Mouse (Mus musculus) liver, embryonic 16.5 days (tissue): ENCODE data around the gene Tbc1d21. TPM values are rescaled to one million over a fixed set of nuclear protein-coding genes. Genes with fewer than 3 reads are reported as not detected.

Experiments used
- ATAC-seq: fragments of 200-750 bp; cut with Nextera tagmentation; 2 replicates; pipeline ENCODE4 v1.8.0; 2017; ENCODE audit warnings: low read depth, mild to moderate bottlenecking, moderate number of reproducible peaks, moderate library complexity
- H3K27ac ChIP-seq: fragments of 300-500 bp; sonication (generic); 2 replicates; pipeline ENCODE4 v1.5.1; 2014; ENCODE audit warnings: mild to moderate bottlenecking, low read length
- H3K27me3 ChIP-seq: fragments of 300-500 bp; sonication (generic); 2 replicates; pipeline ENCODE4 v1.6.1; 2014; ENCODE audit warnings: low read depth, low read length, mixed read lengths; ENCODE audit not compliant: control insufficient read depth, insufficient read depth
- H3K36me3 ChIP-seq: fragments of 300-500 bp; sonication (generic); 2 replicates; pipeline ENCODE4 v1.6.1; 2014; ENCODE audit warnings: mild to moderate bottlenecking; ENCODE audit not compliant: control insufficient read depth, insufficient read depth
- H3K4me1 ChIP-seq: fragments of 300-500 bp; sonication (generic); 2 replicates; pipeline ENCODE4 v1.6.1; 2014; ENCODE audit warnings: low read depth, low read length, mixed read lengths; ENCODE audit not compliant: control insufficient read depth
- H3K4me2 ChIP-seq: fragments of 300-500 bp; sonication (generic); 2 replicates; pipeline ENCODE4 v1.6.1; 2014; ENCODE audit warnings: low read depth, low read length, mixed read lengths
- H3K4me3 ChIP-seq: fragments of 300-500 bp; sonication (generic); 2 replicates; pipeline ENCODE4 v1.5.1; 2014; ENCODE audit warnings: low read depth, mild to moderate bottlenecking, low read length
- H3K9ac ChIP-seq: fragments of 300-500 bp; sonication (generic); 2 replicates; pipeline ENCODE4 v1.6.1; 2014; ENCODE audit warnings: low read depth, low read length
- H3K9me3 ChIP-seq: fragments of 300-500 bp; sonication (generic); replicated peaks from 2 replicates; pipeline ENCODE4 v1.6.1; 2016; ENCODE audit warnings: low read length; ENCODE audit not compliant: control insufficient read depth
- WGBS: fragments of 180-500 bp; shearing (Covaris S2); extraction: QIAGEN DNeasy Blood & Tissue Kit; methylation state at CpG from one replicate; pipeline ENCODE4 v1.1.7; 2014; ENCODE audit not compliant: insufficient replicate concordance; 5-methylcytosine and 5-hydroxymethylcytosine counted together
- polyA plus RNA-seq: library from polyadenylated mRNA; unstranded; fragments of >200 nt; fragmentation: Nextera tagmentation; extraction: Ambion mirVana; gene quantifications from 2 replicates; pipeline ENCODE4 v1.2.1, GENCODE M21; 2015

Tbc1d21 gene
- polyA plus RNA-seq, 1 experiment from 2014 or later: not detected

DNA sequence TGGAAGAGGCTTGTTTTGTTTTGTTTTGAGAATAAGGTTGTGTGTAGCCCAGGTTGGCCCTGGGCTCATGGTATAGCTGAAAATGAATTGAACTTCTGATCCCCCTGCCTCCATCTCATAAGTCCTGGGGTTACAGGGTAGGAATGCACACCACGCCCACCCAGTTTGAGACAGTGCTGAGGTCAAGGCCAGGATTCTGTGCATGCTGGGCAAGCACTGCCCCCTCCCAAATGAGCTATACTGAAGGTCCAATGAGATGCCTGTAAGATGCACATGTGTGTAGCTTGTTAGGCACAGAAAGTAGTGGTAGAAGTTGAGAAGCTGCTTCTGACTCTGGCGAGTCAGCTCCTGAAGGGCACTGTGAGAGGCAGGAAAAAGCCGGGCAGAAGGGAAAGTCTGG is 18.1 kb upstream of the Tbc1d21 start:
- 48% methylated on average over 3 of the region's 3 CpGs for WGBS
- H3K4me1 ChIP-seq: no peaks in the 10 kb centered on the region
- H3K9me3 ChIP-seq: no peaks in the 10 kb centered on the region
- H3K9ac ChIP-seq: no peak overlapping the region
- no peak overlapping the region for H3K27ac ChIP-seq
- ATAC-seq: no peak
- H3K4me2 ChIP-seq: no peak overlapping the region
- no peaks in the 10 kb centered on the region for H3K27me3 ChIP-seq
- H3K4me3 ChIP-seq: no peak overlapping the region
- H3K36me3 ChIP-seq: no peaks in the 10 kb centered on the region

DNA sequence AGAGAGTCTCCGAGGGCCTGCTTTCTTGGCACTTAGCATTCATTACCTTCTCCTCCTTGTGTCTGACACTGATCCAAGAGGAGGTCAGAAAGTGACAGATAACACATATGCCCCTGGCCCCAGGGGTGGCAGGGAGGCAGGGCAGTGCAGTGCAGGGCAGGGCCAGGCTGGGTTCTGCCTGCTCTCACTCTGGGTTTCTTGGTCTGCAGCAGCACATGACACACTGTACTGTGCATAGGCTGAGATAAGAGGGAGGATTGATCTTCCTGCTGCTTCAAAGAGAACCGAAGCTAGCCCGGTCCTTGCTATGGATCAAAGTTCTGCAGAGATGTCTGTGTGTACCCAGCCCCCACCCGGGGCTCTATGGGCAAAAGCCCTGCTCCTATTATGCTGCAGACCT is 8.6 kb upstream of the Tbc1d21 start:
- ATAC-seq: no peak
- Histone ChIP-seq H3K9ac (no peak overlapping the region), H3K27me3 (no peaks in the 10 kb centered on the region), H3K9me3 (no peaks in the 10 kb centered on the region), H3K4me3 (no peak overlapping the region), H3K4me2 (no peak overlapping the region), H3K27ac (no peak overlapping the region), H3K36me3 (no peaks in the 10 kb centered on the region), H3K4me1 (no peaks in the 10 kb centered on the region)
- WGBS: 38% methylated on average over 4 of the region's 4 CpGs

DNA sequence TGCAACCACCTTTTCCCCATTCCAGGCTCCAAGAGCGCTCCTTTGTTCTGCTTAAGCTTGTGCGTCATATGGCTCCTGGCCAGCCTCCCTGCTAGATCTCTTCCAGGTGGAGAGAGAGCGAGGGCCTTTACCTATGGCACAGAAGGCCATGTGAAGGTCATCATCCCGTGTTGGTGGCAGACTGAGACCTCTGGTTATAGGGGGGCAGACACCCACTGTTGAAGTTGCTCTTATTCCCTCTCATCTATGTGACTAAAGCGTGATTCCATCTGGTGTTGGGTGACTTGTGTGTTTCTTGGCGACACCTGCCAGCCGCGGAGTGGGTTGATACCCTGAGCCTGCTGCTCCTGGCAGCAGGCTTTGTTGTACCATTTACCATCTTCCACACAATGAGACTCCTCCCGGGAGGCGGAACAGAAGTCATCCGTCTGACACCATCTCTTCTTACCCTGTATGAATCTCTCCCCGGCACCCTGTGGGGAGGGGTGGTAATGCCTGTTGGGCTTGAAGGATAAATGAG is 3.7 kb upstream of the Tbc1d21 start:
- no peak for ATAC-seq
- Histone ChIP-seq H3K4me3 (no peak overlapping the region), H3K4me1 (no peaks in the 10 kb centered on the region), H3K27me3 (no peaks in the 10 kb centered on the region), H3K27ac (no peak overlapping the region), H3K9me3 (no peaks in the 10 kb centered on the region), H3K9ac (no peak overlapping the region), H3K36me3 (no peaks in the 10 kb centered on the region), H3K4me2 (no peak overlapping the region)
- 70% methylated on average over 12 of the region's 12 CpGs for WGBS

DNA sequence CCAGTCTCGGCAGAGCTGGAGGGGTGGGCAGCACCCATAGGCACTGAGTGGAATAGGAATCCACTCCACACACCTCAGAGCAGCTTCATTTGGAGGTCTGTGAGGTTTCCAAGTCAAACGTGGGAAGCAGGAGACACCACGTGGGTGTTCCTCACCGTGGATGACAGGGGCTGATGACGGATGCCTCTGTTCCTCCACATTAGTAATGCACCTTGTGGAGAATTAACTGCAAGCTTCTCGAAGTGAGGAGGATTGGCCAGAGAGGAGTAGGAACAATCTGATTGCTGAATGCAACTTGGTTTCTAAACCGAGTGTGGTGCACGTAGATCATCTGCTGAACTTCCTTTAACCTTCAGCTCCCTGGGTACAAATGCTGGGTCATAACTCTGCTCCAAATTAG is 1.7 kb upstream of the Tbc1d21 start:
- ATAC-seq: no peak
- Histone ChIP-seq H3K9ac (no peak overlapping the region), H3K4me2 (no peak overlapping the region), H3K27me3 (no peaks in the 10 kb centered on the region), H3K4me1 (no peaks in the 10 kb centered on the region), H3K9me3 (no peaks in the 10 kb centered on the region), H3K27ac (no peak overlapping the region), H3K36me3 (no peaks in the 10 kb centered on the region), H3K4me3 (no peak overlapping the region)
- 41% methylated on average over 8 of the region's 8 CpGs for WGBS

DNA sequence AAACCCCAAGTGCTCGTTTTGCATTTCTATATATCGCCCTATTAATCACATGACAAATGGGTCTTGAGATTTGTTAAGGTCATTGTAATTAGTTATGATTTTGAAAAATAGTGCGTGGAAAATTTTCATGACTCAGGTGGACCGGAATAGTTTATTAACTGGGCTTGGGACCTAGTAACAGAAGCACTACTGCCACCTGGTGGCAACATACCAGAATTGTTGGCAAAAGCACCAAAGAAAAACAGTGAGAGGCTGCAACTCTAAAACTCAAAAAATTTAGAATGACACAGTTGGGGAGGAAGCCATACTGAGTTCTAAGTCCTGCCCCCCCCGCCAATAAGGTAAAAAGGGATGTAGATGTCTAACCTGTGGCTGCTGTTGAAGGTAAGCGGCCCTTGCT is 611 bp downstream of the Tbc1d21 start:
- Histone ChIP-seq H3K27me3 (no peaks in the 10 kb centered on the region), H3K4me3 (no peak overlapping the region), H3K36me3 (no peaks in the 10 kb centered on the region), H3K4me1 (no peaks in the 10 kb centered on the region), H3K27ac (no peak overlapping the region), H3K4me2 (no peak overlapping the region), H3K9me3 (no peaks in the 10 kb centered on the region), H3K9ac (no peak overlapping the region)
- WGBS: 43% methylated on average over 6 of the region's 6 CpGs
- ATAC-seq: no peak

DNA sequence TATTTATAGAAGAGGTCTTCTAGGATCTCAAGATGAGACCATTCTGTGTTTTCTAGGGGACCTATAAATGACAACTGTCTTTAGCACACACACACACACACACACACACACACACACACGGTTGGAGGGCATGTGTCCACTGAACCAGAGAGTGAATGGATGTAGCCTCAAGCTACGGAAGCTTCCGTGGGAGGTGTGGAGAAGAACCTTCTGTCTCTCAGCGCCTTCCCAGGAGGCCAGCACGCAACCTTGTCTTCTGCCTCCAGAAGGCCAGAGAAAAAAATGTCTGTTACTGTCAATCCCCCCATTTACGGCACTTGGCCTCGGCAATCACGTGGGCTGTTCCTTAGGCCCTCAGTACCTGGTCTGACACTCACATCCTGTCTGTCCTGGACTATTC is 5.9 kb downstream of the Tbc1d21 start:
- Histone ChIP-seq H3K36me3 (no peaks in the 10 kb centered on the region), H3K4me2 (no peak overlapping the region), H3K4me1 (no peaks in the 10 kb centered on the region), H3K27ac (no peak overlapping the region), H3K9me3 (no peaks in the 10 kb centered on the region), H3K27me3 (no peaks in the 10 kb centered on the region), H3K4me3 (no peak overlapping the region), H3K9ac (no peak overlapping the region)
- ATAC-seq: no peak
- 69% methylated on average over 8 of the region's 8 CpGs for WGBS

DNA sequence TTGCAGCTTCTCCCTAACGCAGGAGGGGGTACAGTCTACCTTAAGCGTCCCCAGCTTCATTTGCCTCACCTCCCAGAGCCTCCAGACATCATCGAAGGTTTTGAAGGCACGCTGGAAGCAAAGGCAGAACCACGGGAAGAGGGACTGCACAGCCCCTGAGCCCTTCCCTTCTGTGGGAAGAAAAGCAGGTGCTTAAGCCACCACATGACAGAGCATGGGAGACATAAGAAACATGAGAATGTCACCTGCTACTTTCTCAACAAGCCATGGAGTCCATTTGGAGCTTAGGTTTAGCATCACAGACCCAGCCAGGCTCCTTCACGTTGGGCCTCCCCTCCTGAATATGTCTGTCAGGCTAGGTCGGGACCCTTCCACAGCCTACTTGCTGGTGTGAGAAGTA is 8.3 kb downstream of the Tbc1d21 start:
- WGBS: 50% methylated on average over 7 of the region's 7 CpGs
- Histone ChIP-seq H3K27ac (no peak overlapping the region), H3K4me1 (no peaks in the 10 kb centered on the region)

DNA sequence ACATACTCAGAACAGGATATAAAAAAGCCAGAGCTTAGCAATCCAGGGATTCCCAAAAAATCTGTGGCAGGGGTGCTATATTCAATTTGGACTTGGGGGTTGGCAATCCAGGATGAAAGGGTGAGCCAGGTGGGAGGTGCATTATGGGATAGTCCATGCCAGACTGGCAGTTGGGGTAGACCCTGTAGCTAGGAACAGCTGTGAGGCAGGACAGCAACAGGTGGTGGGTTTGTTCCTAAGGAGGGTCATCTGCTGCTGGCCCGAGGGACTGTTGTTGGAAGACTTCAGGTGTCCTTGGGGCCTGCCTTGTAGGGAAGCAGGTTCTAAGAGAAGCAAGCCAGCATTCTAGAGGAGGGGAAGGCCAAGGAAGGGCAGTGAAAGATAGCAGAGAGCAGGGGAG is 8.9 kb downstream of the Tbc1d21 start:
- Histone ChIP-seq H3K36me3 (no peaks in the 10 kb centered on the region), H3K27me3 (no peaks in the 10 kb centered on the region), H3K9ac (no peak overlapping the region), H3K4me3 (no peak overlapping the region), H3K4me2 (no peak overlapping the region), H3K4me1 (no peaks in the 10 kb centered on the region), H3K27ac (no peak overlapping the region), H3K9me3 (no peaks in the 10 kb centered on the region)
- ATAC-seq: no peak
- 50% methylated on average over 1 of the region's 1 CpGs for WGBS

More for the DNA sequence above, 8.3 kb downstream of the Tbc1d21 start:
- H3K9ac ChIP-seq: no peak overlapping the region
- ATAC-seq: no peak
- no peaks in the 10 kb centered on the region for H3K36me3 ChIP-seq
- H3K27me3 ChIP-seq: no peaks in the 10 kb centered on the region
- no peak overlapping the region for H3K4me3 ChIP-seq
- no peaks in the 10 kb centered on the region for H3K9me3 ChIP-seq
- no peak overlapping the region for H3K4me2 ChIP-seq

DNA sequence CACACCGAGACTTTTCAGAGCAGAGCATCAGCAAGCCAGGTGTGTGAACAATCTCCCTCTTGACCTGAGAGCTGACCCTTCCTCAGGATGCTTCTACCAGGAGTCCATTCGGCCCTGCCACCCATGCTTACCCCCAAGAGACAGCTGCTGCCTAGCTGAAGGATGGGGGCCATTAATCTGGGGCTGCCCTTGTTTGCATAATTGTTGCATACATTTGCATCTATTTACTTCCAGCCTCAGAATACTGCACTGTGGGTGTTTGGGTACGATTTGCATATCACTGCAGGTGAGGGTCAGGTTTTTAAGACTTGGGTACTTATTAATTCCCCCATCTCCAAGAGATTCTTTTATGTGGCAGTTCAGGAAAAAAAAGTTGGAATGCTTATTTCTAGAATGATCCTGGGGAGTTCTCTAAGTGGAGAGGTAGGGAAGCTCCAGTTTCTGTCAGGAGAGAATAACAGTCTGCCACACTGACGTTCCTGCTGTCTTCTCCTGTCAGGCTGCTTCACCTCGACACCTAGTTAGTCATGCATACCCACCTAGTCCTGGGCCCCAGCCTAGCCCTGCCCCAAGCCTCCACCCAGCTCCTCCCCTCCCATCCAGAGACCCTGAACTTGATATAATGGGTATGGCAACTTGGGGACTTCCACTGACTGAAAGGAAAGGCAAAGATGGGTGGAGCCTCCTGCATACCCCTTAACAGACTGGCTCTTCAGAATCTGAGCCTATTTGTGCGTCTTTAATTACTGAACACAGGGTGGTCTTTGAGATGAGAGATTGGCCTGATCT is 14.8 kb downstream of the Tbc1d21 start:
- no peak overlapping the region for H3K27ac ChIP-seq

More for the DNA sequence above, 14.8 kb downstream of the Tbc1d21 start:
- Histone ChIP-seq H3K36me3 (no peaks in the 10 kb centered on the region), H3K4me2 (no peak overlapping the region), H3K4me3 (no peak overlapping the region), H3K9me3 (no peaks in the 10 kb centered on the region), H3K4me1 (no peaks in the 10 kb centered on the region), H3K27me3 (no peaks in the 10 kb centered on the region), H3K9ac (no peak overlapping the region)
- WGBS: 28% methylated on average over 6 of the region's 6 CpGs
- ATAC-seq: no peak
